In the genomic region with DNA sequence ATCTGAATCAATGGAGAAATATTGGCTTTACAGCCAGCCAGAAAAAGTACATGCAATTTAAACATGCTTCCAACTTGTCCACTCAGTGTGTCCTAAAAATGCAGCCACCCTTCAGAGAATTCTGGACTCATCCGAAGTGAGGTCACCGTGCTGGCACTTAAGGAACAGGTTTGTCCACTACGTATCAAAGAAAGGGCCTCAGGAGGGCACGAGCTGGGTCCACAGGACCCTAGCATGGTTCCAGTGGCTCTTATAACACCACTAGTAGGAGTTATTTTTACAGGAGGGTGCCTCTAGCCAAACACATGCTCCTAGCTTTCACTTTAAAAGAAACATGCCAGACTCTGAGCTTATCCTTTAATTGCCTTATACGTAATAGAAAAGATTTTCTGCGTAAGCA, we compare ENCODE assay signal across 10 mouse cellular contexts.
"Had no signal": no experiment of that assay in that cellular context is flagged by ENCODE, and none has a peak within 500 bp of the region (broad histone marks: within the 10 kb centered on the region; RNA-seq: fewer than 3 reads in every experiment).

No protein-coding gene starts in this region.

- H3K4me2 ChIP-seq: liver, embryonic 13.5 days; lung, embryonic 14.5 days; midbrain, embryonic 12.5 days; midbrain, embryonic 15.5 days; neural tube, embryonic 13.5 days had no signal

- H3K36me3 ChIP-seq: liver, embryonic 13.5 days; midbrain, embryonic 12.5 days; midbrain, embryonic 15.5 days; neural tube, embryonic 13.5 days had no signal

- H3K4me1 ChIP-seq: liver, embryonic 13.5 days; midbrain, embryonic 12.5 days; midbrain, embryonic 15.5 days; neural tube, embryonic 13.5 days had no signal

- H3K27me3 ChIP-seq: liver, embryonic 13.5 days; midbrain, embryonic 12.5 days; midbrain, embryonic 15.5 days; neural tube, embryonic 13.5 days had no signal

- H3K4me3 ChIP-seq: layer of hippocampus, adult 2 months; liver, embryonic 13.5 days; midbrain, embryonic 12.5 days; midbrain, embryonic 15.5 days; neural tube, embryonic 13.5 days had no signal

- DNase-seq: kidney, adult 18-20 months; kidney, adult 9 months; kidney, postnatal 14 days; liver, embryonic 13.5 days; lung, embryonic 14.5 days; thymus, postnatal 25 days had no signal
